Mouse (Mus musculus) macrophage (primary cell): ENCODE measurements around the gene Sox5. TPM values are rescaled to one million over a fixed set of nuclear protein-coding genes. Genes with fewer than 3 reads are reported as not detected.

Experiments used
- H3K27ac ChIP-seq: fragments of 350-480 bp; formaldehyde crosslinking; 2 replicates; pipeline ENCODE4 v1.9.0; 2021
- H3K36me3 ChIP-seq: fragments of 350-480 bp; formaldehyde crosslinking; 2 replicates; pipeline ENCODE4 v1.9.0; 2021; ENCODE audit errors: inconsistent target
- H3K4me3 ChIP-seq: fragments of 350-480 bp; formaldehyde crosslinking; 2 replicates; pipeline ENCODE4 v1.9.0; 2021; ENCODE audit errors: inconsistent target
- H3K79me2 ChIP-seq: fragments of 350-480 bp; formaldehyde crosslinking; 2 replicates; pipeline ENCODE4 v1.9.0; 2021; ENCODE audit errors: inconsistent target
- WGBS: methylation state at CpG from one replicate; pipeline ENCODE4 v1.1.7; 2026; ENCODE audit warnings: inconsistent platforms; ENCODE audit not compliant: missing documents; 5-methylcytosine and 5-hydroxymethylcytosine counted together
- polyA plus RNA-seq: library from polyadenylated mRNA; stranded (reverse); fragments of 250-400 nt; gene quantifications from 3 replicates; pipeline ENCODE4 v1.2.4, GENCODE M21; 2018; ENCODE audit warnings: inconsistent platforms

Sox5 gene
- polyA plus RNA-seq, 1 experiment from 2014 or later, result not detected

GRCm38 (mm10) chr6:144503399-144504196 lies 278.2 kb downstream of the Sox5 start:
- H3K27ac ChIP-seq, result no peak overlapping the region

GRCm38 (mm10) chr6:144501439-144501838 lies 280.3 kb downstream of the Sox5 start:
- Histone ChIP-seq H3K4me3 (no peak overlapping the region), H3K27ac (no peak overlapping the region), H3K36me3 (no peaks in the 10 kb centered on the region), H3K79me2 (no peaks in the 10 kb centered on the region)
- 72% methylated on average over 5 of the region's 5 CpGs for whole genome bisulfite sequencing

More at GRCm38 (mm10) chr6:144503399-144504196, 278.2 kb downstream of the Sox5 start:
- WGBS, result 90% methylated on average over 11 of the region's 11 CpGs
- Histone ChIP-seq H3K36me3 (no peaks in the 10 kb centered on the region), H3K79me2 (no peaks in the 10 kb centered on the region), H3K4me3 (no peak overlapping the region)

- Histone ChIP-seq H3K27ac (no peak overlapping the region), H3K4me3 (no peak overlapping the region), H3K36me3 (no peaks in the 10 kb centered on the region), H3K79me2 (no peaks in the 10 kb centered on the region)
- WGBS, result 95% methylated on average over 5 of the region's 5 CpGs
These were observed 283.6 kb downstream of the Sox5 start for GRCm38 (mm10) chr6:144498177-144498576.

GRCm38 (mm10) chr6:144491761-144492415 lies 289.9 kb downstream of the Sox5 start:
- 72% methylated on average over 10 of the region's 11 CpGs for WGBS
- no peaks in the 10 kb centered on the region for H3K79me2 ChIP-seq
- no peak overlapping the region for H3K4me3 ChIP-seq

GRCm38 (mm10) chr6:144490896-144491295 lies 290.9 kb downstream of the Sox5 start:
- Histone ChIP-seq H3K36me3 (no peaks in the 10 kb centered on the region), H3K27ac (no peak overlapping the region), H3K4me3 (no peak overlapping the region), H3K79me2 (no peaks in the 10 kb centered on the region)
- 93% methylated on average over 5 of the region's 5 CpGs for WGBS

More at GRCm38 (mm10) chr6:144491761-144492415, 289.9 kb downstream of the Sox5 start:
- no peak overlapping the region for H3K27ac ChIP-seq
- no peaks in the 10 kb centered on the region for H3K36me3 ChIP-seq

- 92% methylated on average over 6 of the region's 6 CpGs for WGBS
These were observed 296.2 kb downstream of the Sox5 start for GRCm38 (mm10) chr6:144485578-144485977.

GRCm38 (mm10) chr6:144483166-144483565 lies 298.6 kb downstream of the Sox5 start:
- H3K36me3 ChIP-seq, result no peaks in the 10 kb centered on the region
- H3K27ac ChIP-seq, result no peak overlapping the region
- H3K79me2 ChIP-seq, result no peaks in the 10 kb centered on the region
- no peak overlapping the region for H3K4me3 ChIP-seq
- WGBS, result 25% methylated on average over 4 of the region's 4 CpGs

More at GRCm38 (mm10) chr6:144485578-144485977, 296.2 kb downstream of the Sox5 start:
- Histone ChIP-seq H3K4me3 (no peak overlapping the region), H3K27ac (no peak overlapping the region), H3K79me2 (no peaks in the 10 kb centered on the region), H3K36me3 (no peaks in the 10 kb centered on the region)

GRCm38 (mm10) chr6:144480648-144481528 lies 300.9 kb downstream of the Sox5 start:
- no peak overlapping the region for H3K4me3 ChIP-seq
- H3K79me2 ChIP-seq, result no peaks in the 10 kb centered on the region
- no peaks in the 10 kb centered on the region for H3K36me3 ChIP-seq
- no peak overlapping the region for H3K27ac ChIP-seq
- 92% methylated on average over 5 of the region's 5 CpGs for WGBS

- H3K27ac ChIP-seq, result no peak overlapping the region
- 92% methylated on average over 4 of the region's 4 CpGs for WGBS
- H3K4me3 ChIP-seq, result no peak overlapping the region
- H3K79me2 ChIP-seq, result no peaks in the 10 kb centered on the region
- no peaks in the 10 kb centered on the region for H3K36me3 ChIP-seq
These were observed 301.9 kb downstream of the Sox5 start for GRCm38 (mm10) chr6:144479861-144480260.

GRCm38 (mm10) chr6:144477287-144478064 lies 304.3 kb downstream of the Sox5 start:
- WGBS, result 90% methylated on average over 16 of the region's 16 CpGs
- no peak overlapping the region for H3K27ac ChIP-seq
- no peaks in the 10 kb centered on the region for H3K79me2 ChIP-seq
- H3K36me3 ChIP-seq, result no peaks in the 10 kb centered on the region
- H3K4me3 ChIP-seq, result no peak overlapping the region

- Histone ChIP-seq H3K79me2 (no peaks in the 10 kb centered on the region), H3K27ac (no peak overlapping the region), H3K4me3 (no peak overlapping the region), H3K36me3 (no peaks in the 10 kb centered on the region)
- 91% methylated on average over 7 of the region's 7 CpGs for WGBS
These were observed 308.3 kb downstream of the Sox5 start for GRCm38 (mm10) chr6:144473437-144473836.

- Histone ChIP-seq H3K27ac (no peak overlapping the region), H3K79me2 (no peaks in the 10 kb centered on the region), H3K4me3 (no peak overlapping the region), H3K36me3 (no peaks in the 10 kb centered on the region)
- 81% methylated on average over 14 of the region's 14 CpGs for WGBS
These were observed 309.5 kb downstream of the Sox5 start for GRCm38 (mm10) chr6:144472089-144472900.

- no peak overlapping the region for H3K4me3 ChIP-seq
- no peak overlapping the region for H3K27ac ChIP-seq
- H3K79me2 ChIP-seq, result no peaks in the 10 kb centered on the region
- no peaks in the 10 kb centered on the region for H3K36me3 ChIP-seq
- 92% methylated on average over 15 of the region's 15 CpGs for WGBS
These were observed 315.1 kb downstream of the Sox5 start for GRCm38 (mm10) chr6:144466711-144467110.
